Comparison of ENCODE assay signal across 23 mouse cellular contexts in the genomic region with DNA sequence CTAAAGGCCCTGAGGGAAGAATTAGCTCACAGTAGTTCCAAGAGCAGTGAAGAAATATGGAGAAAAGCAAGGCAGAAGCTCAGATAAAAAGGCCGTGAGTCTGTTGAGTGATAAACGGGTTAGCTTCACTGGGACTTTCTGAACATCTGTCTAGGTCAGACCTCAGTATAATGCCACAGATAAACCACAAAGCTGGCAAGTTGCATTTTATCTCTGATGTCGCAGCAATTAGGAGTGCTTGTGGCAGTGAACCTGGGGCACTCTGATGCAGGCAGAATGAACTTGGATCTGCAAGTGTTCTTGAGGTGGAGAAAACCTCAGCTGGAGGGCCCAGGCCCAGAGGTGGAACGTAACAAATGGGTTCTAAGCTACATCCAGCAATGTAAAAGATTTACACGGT. TPM values are rescaled to one million over a fixed set of nuclear protein-coding genes. Genes with fewer than 3 reads are reported as not detected.
DNase-seq lines count a peak whose midpoint lies in the region; ATAC-seq and TF ChIP-seq lines count a peak whose summit lies in the region.
"Had no signal": no experiment of that assay in that cellular context is flagged by ENCODE, and none has a peak within 500 bp of the region (broad histone marks: within the 10 kb centered on the region; RNA-seq: fewer than 3 reads in every experiment).

No protein-coding gene starts in this region.

- no peaks in the 10 kb centered on the region for H3K27me3 ChIP-seq in stomach, embryonic 15.5 days (replicated peaks)
- no peaks in the 10 kb centered on the region for H3K27me3 ChIP-seq in stomach, postnatal 0 days (ENCODE audit: control insufficient read depth, insufficient read depth, low read length)
- H3K27me3 ChIP-seq in liver, embryonic 12.5 days (replicated peaks) = peaks cover 17% of the 10 kb centered on the region
- H3K27me3 ChIP-seq: heart, embryonic 13.5 days had no signal

- H3K27ac ChIP-seq in stomach, embryonic 15.5 days = no peak overlapping the region
- H3K27ac ChIP-seq in stomach, postnatal 0 days (replicated peaks) = no peak overlapping the region
- 0 out of 2 replicates have a peak overlapping the region, but pooled peaks have one; percentile 42 for H3K27ac ChIP-seq in liver, embryonic 12.5 days
- H3K27ac ChIP-seq: heart, embryonic 13.5 days; left cerebral cortex, adult 2 months; limb, embryonic 10.5 days; midbrain, embryonic 10.5 days had no signal

- no peak for TF ChIP-seq EP300 in stomach, postnatal 0 days (optimal IDR thresholded peaks at IDR 0.05)

- WGBS in stomach, embryonic 15.5 days = 71% methylated on average over 5 of the region's 5 CpGs
- WGBS in stomach, postnatal 0 days = 84% methylated on average over 5 of the region's 5 CpGs
- WGBS in liver, embryonic 12.5 days (ENCODE audit: insufficient replicate concordance) = 29% methylated on average over 5 of the region's 5 CpGs

- no peak overlapping the region for H3K9ac ChIP-seq in stomach, embryonic 15.5 days
- H3K9ac ChIP-seq in stomach, postnatal 0 days (ENCODE audit: low read length) = no peak overlapping the region
- H3K9ac ChIP-seq in liver, embryonic 12.5 days = no peak overlapping the region
- H3K9ac ChIP-seq: heart, embryonic 13.5 days had no signal

- H3K9me3 ChIP-seq in stomach, embryonic 15.5 days = no peaks in the 10 kb centered on the region
- H3K9me3 ChIP-seq in stomach, postnatal 0 days (ENCODE audit: control insufficient read depth, low read length) = no peaks in the 10 kb centered on the region
- H3K9me3 ChIP-seq in liver, embryonic 12.5 days (replicated peaks) = no peaks in the 10 kb centered on the region
- H3K9me3 ChIP-seq: heart, embryonic 13.5 days; limb, embryonic 10.5 days; midbrain, embryonic 10.5 days had no signal

- no peak overlapping the region for H3K4me2 ChIP-seq in stomach, embryonic 15.5 days
- H3K4me2 ChIP-seq in stomach, postnatal 0 days (replicated peaks; ENCODE audit: low read depth) = no peak overlapping the region
- peak overlapping the region; percentile 22 for H3K4me2 ChIP-seq in liver, embryonic 12.5 days
- H3K4me2 ChIP-seq: heart, embryonic 13.5 days had no signal

- peak; percentile 50 for ATAC-seq in stomach, embryonic 15.5 days (ENCODE audit: insufficient read depth, low FRiP score, low read depth)
- ATAC-seq in stomach, postnatal 0 days (ENCODE audit: low FRiP score, low TSS enrichment) = no peak
- ATAC-seq in liver, embryonic 12.5 days = peak; percentile 91
- peak; percentile 96 for ATAC-seq in megakaryocyte-erythroid progenitor cell, adult 5-6 weeks (replicated peaks; ENCODE audit: low FRiP score, low TSS enrichment, poor library complexity, severe bottlenecking)

- intact Hi-C loops in left cerebral cortex, postnatal 4 days (cut with DNase I) = no loop called here

- H3K4me3 ChIP-seq in stomach, embryonic 15.5 days (replicated peaks) = no peak overlapping the region
- no peak overlapping the region for H3K4me3 ChIP-seq in stomach, postnatal 0 days (ENCODE audit: low read depth, low read length)
- H3K4me3 ChIP-seq in liver, embryonic 12.5 days = no peak overlapping the region
- H3K4me3 ChIP-seq: heart, embryonic 13.5 days; left cerebral cortex, adult 2 months; limb, embryonic 10.5 days; midbrain, embryonic 10.5 days had no signal

- H3K4me1 ChIP-seq in stomach, embryonic 15.5 days = no peaks in the 10 kb centered on the region
- H3K4me1 ChIP-seq in stomach, postnatal 0 days (replicated peaks; ENCODE audit: control insufficient read depth, insufficient read depth) = no peaks in the 10 kb centered on the region
- H3K4me1 ChIP-seq in liver, embryonic 12.5 days = peaks cover 15% of the 10 kb centered on the region
- H3K4me1 ChIP-seq: heart, embryonic 13.5 days; limb, embryonic 10.5 days; midbrain, embryonic 10.5 days had no signal

- TF ChIP-seq CTCF in stomach, postnatal 0 days (IDR thresholded peaks at IDR 0.05; ENCODE audit: low read depth) = no peak

- no peak for DNase-seq in stomach, postnatal 0 days (ENCODE audit: low spot score)
- DNase-seq in thymus, postnatal 36 days = peak; percentile 15 to 35
- no peak for DNase-seq in left cerebral cortex, postnatal 4 days
- no peak for DNase-seq in kidney, postnatal 36 days
- no peak for DNase-seq in MN1 (ENCODE audit: low spot score)
- DNase-seq: adrenal gland, postnatal 10 days; cerebellum, adult 11-12 months; cerebellum, postnatal 36 days; gastrocnemius, postnatal 10 days; heart, adult 18-20 months; heart, postnatal 4 days; kidney, adult 18-20 months; kidney, postnatal 14 days; lung, adult 2 months; retina, postnatal 1 day; right cerebral cortex, postnatal 4 days had no signal

- H3K36me3 ChIP-seq in stomach, embryonic 15.5 days = no peaks in the 10 kb centered on the region
- H3K36me3 ChIP-seq in stomach, postnatal 0 days (ENCODE audit: control insufficient read depth, insufficient read depth, low read length) = no peaks in the 10 kb centered on the region
- H3K36me3 ChIP-seq in liver, embryonic 12.5 days = no peaks in the 10 kb centered on the region
- H3K36me3 ChIP-seq: heart, embryonic 13.5 days; limb, embryonic 10.5 days; midbrain, embryonic 10.5 days had no signal

RNA-seq across cellular contexts. Expression of gene Hivep2, which starts 36.6 kb away (rescaled TPM):
- polyA plus RNA-seq in stomach, embryonic 15.5 days (2015; fragmentation: Nextera tagmentation; extraction: Ambion mirVana) = 5.9 and 6.0 TPM in 2 replicates
- polyA plus RNA-seq in stomach, postnatal 0 days (2015; fragmentation: Nextera tagmentation; extraction: Ambion mirVana) = 2.9 and 3.1 TPM in 2 replicates
- polyA plus RNA-seq in liver, embryonic 12.5 days (2016; fragmentation: Nextera tagmentation; extraction: Ambion mirVana) = 0.81 and 1.0 TPM in 2 replicates
- 2.8 and 3.7 TPM in 2 replicates for total RNA-seq in megakaryocyte-erythroid progenitor cell, adult 5-6 weeks (2014; fragmentation: Nextera tagmentation)
- total RNA-seq in megakaryocyte-erythroid progenitor cell, adult 5-6 weeks (2017) = 0.46 and 0.94 TPM in 2 replicates
- 100 to 1,000 TPM; 193 to 194 TPM for total RNA-seq in left cerebral cortex, postnatal 4 days (2021)

Comparison
In these comparisons a context has a peak if more than half of its experiments do, and no peak if none do; other contexts are left out.
1. DNase-seq: peak in thymus, postnatal 36 days (2 of 2); none in stomach, postnatal 0 days (single experiment), left cerebral cortex, postnatal 4 days (single experiment), kidney, postnatal 36 days (0 of 2) and MN1 (single experiment).